Mouse (Mus musculus) adrenal gland, postnatal 14 days (tissue): Measurements from ENCODE around the gene Mpdz. TPM values are rescaled to one million over a fixed set of nuclear protein-coding genes. Genes with fewer than 3 reads are reported as not detected.

ENCODE experiments used
- DNase-seq: peaks from one replicate; pipeline ENCODE4 v3.0.0; 2021; ENCODE audit warnings: mixed read lengths
- long read RNA-seq, 2 experiments: library from polyadenylated mRNA; stranded (forward); transcript quantifications; one replicate each; pipeline ENCODE4 v2.0.0; 2021
- total RNA-seq: library from RNA; stranded (reverse); gene quantifications from 2 replicates; pipeline ENCODE4 v1.2.3, GENCODE M21; 2021

Mpdz gene
- 76.3 and 84.4 TPM in 2 replicates for total RNA-seq
- long read RNA-seq, experiment 1, partial matches to known transcripts = 6 of 20 reads
- long read RNA-seq, experiment 1, other reads (novel, unspliced or antisense) = 13 of 20 reads
- long read RNA-seq, experiment 2, partial matches to known transcripts = 6 of 17 reads
- long read RNA-seq, experiment 2, other reads (novel, unspliced or antisense) = 11 of 17 reads

- peak; percentile 89 for DNase-seq
Observed at GRCm38 (mm10) chr4:81442078-81442981, at the start of gene Mpdz. Gene Mpdz (minus strand): TSS chr4:81442815.

- DNase-seq = no peak
Observed at GRCm38 (mm10) chr4:81490556-81490955, 47.9 kb upstream of the Mpdz start.

GRCm38 (mm10) chr4:81484603-81485002 is 42.0 kb upstream of the Mpdz start:
- DNase-seq = no peak

GRCm38 (mm10) chr4:81483887-81484602 is 41.4 kb upstream of the Mpdz start:
- no peak for DNase-seq

DNA sequence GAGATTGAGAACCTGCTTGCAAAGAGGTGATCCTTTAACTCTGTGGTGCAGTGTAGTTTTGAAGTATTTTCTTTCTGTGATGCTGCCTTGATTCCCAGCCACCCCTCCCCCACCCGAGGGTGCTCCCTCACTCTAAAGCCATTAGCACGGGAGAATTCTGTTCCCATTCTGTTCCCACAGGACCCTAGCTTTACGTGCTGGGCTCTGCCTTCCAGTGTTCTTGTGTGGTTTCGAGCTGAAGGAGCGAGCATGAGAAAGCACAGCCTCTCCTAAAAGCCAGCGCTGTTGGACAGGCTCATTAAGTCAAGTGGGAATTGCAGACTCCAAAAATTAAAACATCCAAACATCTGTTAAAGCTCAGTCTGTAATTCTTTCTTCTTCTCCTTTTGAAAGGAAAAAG is 40.5 kb upstream of the Mpdz start:
- DNase-seq = no peak

DNA sequence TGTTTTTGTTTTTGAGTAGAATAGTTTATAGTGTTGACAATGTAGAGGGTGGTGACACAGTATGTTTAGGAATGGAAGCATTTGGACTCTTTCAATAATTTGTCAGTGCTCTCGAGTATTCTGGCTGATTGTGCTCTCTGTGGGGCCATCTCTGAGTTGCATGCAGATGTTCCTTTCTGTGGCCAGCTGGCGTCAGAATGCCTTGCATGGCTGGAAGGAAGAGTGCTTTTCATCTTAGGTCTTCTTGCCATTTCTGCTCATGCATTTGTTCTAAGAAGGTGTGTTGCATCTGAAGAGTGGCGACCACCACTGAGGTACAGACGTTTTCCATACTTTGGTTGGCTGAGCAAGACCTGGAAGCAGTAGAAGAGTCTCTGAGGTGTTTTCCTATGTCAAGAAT is 24.2 kb upstream of the Mpdz start:
- no peak for DNase-seq

GRCm38 (mm10) chr4:81465172-81465571 is 22.6 kb upstream of the Mpdz start:
- DNase-seq = peak; percentile 36

- DNase-seq = peak; percentile 63
Observed at GRCm38 (mm10) chr4:81462253-81462652, 19.6 kb upstream of the Mpdz start.

DNA sequence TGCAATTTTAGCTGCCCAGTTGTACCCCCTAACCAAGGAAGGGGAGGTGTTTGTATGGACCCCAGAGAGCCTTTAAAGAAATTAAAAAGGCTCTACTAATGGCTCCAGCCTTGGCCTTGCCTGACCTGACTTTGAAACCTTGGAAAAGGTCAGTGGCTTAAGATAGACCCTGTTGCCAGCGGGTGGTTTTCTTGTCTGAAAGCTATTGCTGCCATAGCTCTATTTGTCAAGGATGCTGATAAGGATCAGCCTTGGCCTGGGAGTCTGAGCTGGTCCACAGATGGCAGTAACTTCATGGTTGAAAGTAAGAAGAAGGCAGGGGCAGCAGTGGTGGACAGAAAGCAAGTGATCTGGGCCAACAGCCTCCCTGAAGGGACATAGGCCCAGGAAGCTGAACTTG is 16.3 kb upstream of the Mpdz start:
- DNase-seq = peak; percentile 52

DNA sequence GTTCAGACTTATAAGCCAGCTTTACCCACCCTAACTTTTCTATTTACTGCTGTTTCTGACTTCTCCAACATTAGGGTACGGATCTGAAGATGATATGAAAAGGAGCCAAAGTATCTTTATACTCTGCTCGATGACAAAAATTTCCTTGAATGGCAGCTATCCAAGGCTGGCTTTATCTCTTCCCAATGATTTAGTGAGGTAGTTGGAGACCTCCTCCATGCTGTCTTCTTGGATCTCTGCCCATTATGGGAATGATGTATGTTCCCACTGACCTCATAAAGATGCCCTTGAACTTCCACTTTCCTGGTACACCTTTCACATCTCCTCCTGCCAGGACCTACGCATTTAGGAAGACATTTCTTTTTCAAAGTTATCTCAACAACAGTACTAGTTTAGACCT is 11.2 kb upstream of the Mpdz start:
- peak; percentile 33 for DNase-seq

GRCm38 (mm10) chr4:81452183-81452582 is 9.6 kb upstream of the Mpdz start:
- DNase-seq = no peak

- DNase-seq = no peak
Observed at GRCm38 (mm10) chr4:81449413-81449812, 6.8 kb upstream of the Mpdz start.

- DNase-seq = no peak
Observed at GRCm38 (mm10) chr4:81443566-81443965, 951 bp upstream of the Mpdz start.

GRCm38 (mm10) chr4:81433961-81434360 is 8.7 kb downstream of the Mpdz start:
- no peak for DNase-seq

DNA sequence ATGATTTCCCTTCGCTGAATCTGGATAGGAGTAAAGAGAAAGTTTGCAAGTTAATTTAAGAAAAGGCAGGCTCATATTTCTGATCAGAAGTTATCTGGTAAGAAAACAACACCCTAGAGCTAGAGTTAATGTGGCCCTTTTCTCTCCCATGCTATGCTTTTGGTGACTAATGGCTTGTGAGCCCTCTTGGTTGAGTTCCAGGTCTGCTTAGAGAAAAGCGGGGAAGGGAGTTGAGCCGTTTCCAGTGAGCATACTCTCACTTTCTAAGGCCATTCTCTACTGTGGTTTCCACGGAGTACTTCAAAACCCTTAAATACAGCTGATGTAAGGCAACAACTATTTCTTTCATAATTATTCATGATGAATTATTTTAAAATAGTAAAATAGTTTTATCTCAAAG is 11.8 kb downstream of the Mpdz start:
- no peak for DNase-seq

DNA sequence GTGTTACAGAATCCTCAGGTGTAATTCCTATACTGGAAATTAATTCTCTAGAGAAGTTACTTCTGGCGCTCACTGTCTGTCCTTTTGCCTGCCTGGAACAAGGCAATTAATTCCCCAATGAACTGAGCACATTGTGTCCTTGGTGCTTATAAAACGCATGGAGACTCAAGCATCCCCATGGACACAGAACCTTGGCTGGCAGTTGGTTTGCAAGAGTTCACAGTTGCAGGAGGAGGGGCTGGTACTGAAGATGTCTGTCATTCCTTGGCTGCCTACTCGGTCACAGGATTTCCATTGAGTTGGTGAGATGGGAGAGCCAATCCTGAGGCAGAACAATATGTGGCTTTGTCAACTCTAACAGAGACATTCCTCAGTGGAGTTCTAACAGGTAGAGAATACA is 12.5 kb downstream of the Mpdz start:
- peak; percentile 66 for DNase-seq

DNA sequence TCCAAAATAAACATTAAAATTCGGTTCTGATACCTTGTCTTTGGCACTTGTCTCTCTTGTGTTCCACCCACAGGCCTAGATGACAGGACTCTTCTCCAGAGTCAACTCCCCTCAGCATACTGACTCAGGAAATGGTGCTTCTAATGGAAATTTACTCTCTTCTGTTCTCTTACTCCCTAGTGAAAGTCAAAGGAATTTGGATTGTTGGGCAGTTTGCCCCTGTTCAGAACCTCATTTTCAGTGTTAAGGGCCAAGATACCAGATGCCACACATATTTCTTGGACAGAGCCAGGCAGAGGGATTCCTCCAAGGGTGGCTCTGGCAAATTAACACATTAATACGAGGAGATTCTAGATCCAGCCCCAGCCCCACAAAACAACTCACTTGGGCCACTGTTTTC is 12.9 kb downstream of the Mpdz start:
- peak; percentile 18 for DNase-seq

DNA sequence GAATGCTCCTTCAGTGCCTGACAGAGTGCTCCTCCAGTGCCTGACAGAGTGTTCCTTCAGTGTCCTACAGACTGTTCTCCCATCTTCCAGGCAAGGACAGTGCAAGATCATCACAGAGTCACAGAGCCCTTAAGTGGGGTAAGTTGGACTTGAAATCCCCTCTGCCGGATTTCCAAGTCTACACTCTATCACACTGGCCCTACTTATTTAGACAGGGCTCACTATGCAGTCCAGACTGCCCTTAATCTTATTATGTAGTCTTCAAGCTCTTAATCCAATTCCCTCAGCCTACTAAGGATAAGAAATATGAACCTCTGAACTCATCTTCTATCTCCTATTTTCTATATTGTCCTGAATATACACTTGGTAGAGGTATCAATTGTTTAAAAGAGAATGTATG is 19.1 kb downstream of the Mpdz start:
- no peak for DNase-seq

DNA sequence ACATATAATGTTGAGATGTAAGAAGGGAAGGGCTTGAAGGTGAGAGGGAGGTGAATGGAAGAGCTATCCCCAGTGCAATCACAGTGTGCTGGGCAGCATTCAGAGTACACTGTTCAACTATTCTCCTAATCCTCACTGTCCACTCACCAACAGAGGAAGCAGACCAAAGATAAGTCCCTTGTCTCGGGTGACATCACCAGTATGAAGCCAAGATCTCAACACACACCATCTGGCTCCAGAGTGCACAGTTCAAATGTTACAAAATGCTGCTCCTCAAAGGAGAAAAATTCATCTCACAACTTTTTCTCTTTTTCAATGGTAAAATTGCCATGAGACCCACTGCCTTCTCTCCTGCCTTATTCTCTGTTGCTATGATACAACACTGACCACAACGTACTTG is 21.0 kb downstream of the Mpdz start:
- DNase-seq = no peak

DNA sequence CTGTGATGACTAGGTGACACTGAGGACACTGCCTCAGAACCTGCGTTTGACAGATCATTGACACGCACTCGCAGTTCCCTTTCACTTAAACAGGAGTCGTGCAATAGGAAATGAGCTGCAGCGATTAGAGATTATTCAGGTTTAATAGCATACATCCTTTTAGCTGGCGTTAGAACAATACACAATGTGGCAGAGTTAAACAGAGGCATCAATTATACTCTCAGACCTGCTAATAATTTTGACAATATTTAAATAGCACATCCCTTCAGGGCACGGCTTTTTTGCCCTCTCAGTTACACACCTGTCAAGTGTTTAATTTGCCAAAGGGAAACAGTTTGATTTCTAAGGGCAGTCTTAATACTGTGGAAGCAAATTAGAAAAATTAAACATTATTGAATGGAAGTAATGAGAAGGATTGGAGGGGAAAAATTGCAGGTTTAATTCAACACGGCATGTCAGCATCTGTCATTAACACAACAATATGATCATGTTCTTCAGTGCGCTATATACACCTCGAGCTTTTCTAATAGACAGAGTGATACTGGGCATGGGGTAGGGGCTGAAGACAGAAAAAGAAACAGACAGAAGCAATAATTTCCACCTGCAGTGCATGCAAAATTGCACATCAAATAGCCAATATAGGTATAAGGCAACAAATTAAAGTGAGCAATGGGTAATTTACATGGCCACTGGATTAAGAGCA is 27.1 kb downstream of the Mpdz start:
- DNase-seq = no peak

- no peak for DNase-seq
Observed at GRCm38 (mm10) chr4:81414684-81415323, 27.8 kb downstream of the Mpdz start.

DNA sequence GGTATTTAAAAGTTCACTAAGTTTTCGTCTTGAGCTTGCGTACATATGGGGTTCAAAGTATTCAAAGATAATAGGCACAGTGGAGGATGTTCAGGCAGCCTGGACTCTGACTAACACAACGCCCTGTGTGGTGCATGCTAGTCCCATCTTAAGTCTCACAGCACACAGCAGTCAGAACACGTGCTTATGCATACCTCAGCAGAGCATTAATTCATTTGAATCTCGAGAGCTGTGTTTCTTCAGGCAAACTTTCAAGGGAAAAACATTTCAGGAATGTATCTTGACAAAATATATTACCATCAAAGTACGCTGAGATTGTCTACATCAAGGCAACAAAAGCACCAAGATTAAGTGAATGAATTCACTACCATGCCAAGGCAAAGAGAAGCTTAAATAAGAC is 45.7 kb downstream of the Mpdz start:
- no peak for DNase-seq
